Mouse (Mus musculus) layer of hippocampus, postnatal 36 days (tissue): Measurements from ENCODE around the gene Snd1. TPM values are rescaled to one million over a fixed set of nuclear protein-coding genes. Genes with fewer than 3 reads are reported as not detected.
A peak's percentile ranks its signal among the peaks of the same experiment; 100 is the strongest.

Experiments used
- DNase-seq, 2 experiments: peaks; one replicate each; pipeline ENCODE4 v3.0.0; 2022
- total RNA-seq, 2 experiments: library from RNA; stranded (reverse); gene quantifications; 2 replicates each; pipeline ENCODE4 v1.2.3; 2021

Gene Snd1
- total RNA-seq, 2 experiments from 2014 or later: 107 to 114 TPM

GRCm38 (mm10) chr6:28978881-28979280 lies 503.9 kb downstream of the Snd1 start:
- no peak for DNase-seq

- no peak for DNase-seq
Observed at GRCm38 (mm10) chr6:28979586-28979985, 504.6 kb downstream of the Snd1 start.

GRCm38 (mm10) chr6:28980219-28980618 lies 505.3 kb downstream of the Snd1 start:
- DNase-seq: no peak

GRCm38 (mm10) chr6:28980750-28981584 lies 506.0 kb downstream of the Snd1 start:
- DNase-seq: peak; percentile 56 to 57

GRCm38 (mm10) chr6:28981585-28981948 lies 506.6 kb downstream of the Snd1 start:
- no peak for DNase-seq

GRCm38 (mm10) chr6:28981966-28982701 lies 507.2 kb downstream of the Snd1 start:
- no peak for DNase-seq

- DNase-seq: no peak
Observed at GRCm38 (mm10) chr6:28982817-28983216, 507.9 kb downstream of the Snd1 start.

Other genes starting within 250 kb of the Snd1 start
- gene Zfp800, start 77.1 kb upstream of the Snd1 start, total RNA-seq: 10 to 100 TPM; 25.5 to 30.4 TPM
- gene Arf5, start 51.6 kb upstream of the Snd1 start, total RNA-seq: 100 to 1,000 TPM; 272 to 305 TPM
- gene Fscn3, start 47.4 kb upstream of the Snd1 start, total RNA-seq: under 1 TPM in 1 of 2 experiments, not detected in 1; 0.17 TPM
- 10 to 100 TPM; 17.9 to 20.1 TPM for gene Gcc1, start 46.7 kb upstream of the Snd1 start, total RNA-seq
- not detected for gene Pax4, start 25.8 kb upstream of the Snd1 start, total RNA-seq